Mouse (Mus musculus) retina, postnatal 1 day (tissue): ENCODE measurements around the gene Tgfb1.

Experiments used
- DNase-seq: peaks from one replicate; pipeline ENCODE4 v3.0.0-alpha.2; 2012

Tgfb1 gene

GRCm38 (mm10) chr7:25686680-25687531 lies at the start of gene Tgfb1:
Gene Tgfb1, plus strand, starts transcription at chr7:25687002.
- peak; percentile 68 for DNase-seq

DNA sequence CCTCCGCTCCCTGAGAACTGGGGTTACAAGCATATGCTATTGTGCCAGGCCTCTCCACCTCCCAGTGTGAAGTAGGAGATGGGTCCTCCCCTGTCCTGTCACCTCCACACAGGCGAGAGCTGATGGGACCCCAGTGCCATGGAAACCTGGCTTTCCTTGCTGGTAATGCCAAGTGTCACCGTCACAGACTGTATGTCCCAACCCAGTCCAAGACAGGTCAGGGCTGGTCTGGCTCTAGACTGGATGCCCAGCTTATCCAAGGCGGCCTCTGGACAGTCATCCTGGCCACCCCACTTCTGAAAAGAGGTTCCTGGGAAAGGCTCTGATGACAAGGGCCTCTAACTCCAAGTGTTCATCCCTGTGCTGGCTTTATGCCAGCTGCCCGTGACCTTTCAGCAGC lies 49.7 kb upstream of the Tgfb1 start:
- DNase-seq, result no peak

DNA sequence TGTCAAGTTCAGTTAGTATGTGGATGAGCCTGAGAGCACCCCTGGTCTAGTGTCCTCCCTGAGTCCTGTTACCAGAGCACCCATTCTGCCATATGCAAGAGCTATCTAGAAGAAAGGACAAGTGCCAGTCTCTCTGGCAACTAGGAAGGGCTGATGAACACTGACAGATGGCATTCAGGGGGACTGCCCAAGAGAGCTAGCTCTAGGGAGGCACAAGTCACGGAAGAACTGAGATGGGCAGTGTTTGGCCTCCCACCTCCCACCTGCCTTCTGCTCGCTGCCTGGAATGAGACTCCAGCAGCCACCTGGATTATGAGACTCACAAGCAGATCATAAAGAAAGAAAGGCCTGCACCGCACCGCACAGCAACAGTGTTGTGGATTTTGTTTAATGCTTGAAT lies 47.0 kb upstream of the Tgfb1 start:
- no peak for DNase-seq

- DNase-seq, result no peak
Observed at GRCm38 (mm10) chr7:25644136-25644535, 42.7 kb upstream of the Tgfb1 start.

- peak; percentile 43 for DNase-seq
Observed at GRCm38 (mm10) chr7:25644631-25645030, 42.2 kb upstream of the Tgfb1 start.

GRCm38 (mm10) chr7:25645074-25645473 lies 41.7 kb upstream of the Tgfb1 start:
- no peak for DNase-seq

GRCm38 (mm10) chr7:25647574-25648123 lies 39.2 kb upstream of the Tgfb1 start:
- DNase-seq, result no peak

DNA sequence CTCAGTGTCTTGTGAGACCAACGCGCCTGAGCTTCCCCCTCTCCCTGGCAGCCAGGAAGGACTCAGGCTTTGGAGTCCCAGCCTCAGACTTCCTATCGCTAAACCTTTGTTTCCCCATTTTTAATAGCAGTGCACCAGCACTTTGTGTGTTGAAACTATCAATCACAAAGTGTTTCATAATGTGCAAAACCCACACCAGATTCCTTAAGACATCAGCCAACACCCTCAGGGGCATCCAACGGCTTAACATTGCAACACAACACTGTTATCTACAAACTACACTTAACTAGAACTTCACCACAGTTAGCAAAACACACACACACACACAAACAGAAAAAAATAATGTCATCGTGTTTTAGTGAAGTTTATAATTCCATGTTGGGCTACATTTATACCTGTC lies 37.0 kb upstream of the Tgfb1 start:
- no peak for DNase-seq

DNA sequence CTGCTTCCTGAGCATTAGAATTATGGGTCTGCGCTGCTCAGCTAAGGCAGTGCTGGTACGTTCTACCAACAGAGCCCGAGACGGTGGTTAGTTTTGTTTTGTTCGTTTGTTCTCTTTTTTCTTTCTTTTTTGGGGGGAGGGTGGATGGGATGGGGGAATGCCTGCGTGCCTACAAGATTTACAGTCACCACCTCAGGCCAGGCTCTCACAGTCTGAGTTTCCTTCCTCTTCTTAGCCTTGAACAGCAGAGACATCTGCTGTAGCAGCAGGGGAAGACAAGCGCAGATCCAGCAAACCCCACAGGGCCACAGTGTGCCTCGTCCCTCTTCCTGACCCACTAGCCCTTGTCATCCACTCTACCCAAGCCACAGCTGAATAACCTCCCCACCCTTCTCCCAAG lies 35.5 kb upstream of the Tgfb1 start:
- no peak for DNase-seq

DNA sequence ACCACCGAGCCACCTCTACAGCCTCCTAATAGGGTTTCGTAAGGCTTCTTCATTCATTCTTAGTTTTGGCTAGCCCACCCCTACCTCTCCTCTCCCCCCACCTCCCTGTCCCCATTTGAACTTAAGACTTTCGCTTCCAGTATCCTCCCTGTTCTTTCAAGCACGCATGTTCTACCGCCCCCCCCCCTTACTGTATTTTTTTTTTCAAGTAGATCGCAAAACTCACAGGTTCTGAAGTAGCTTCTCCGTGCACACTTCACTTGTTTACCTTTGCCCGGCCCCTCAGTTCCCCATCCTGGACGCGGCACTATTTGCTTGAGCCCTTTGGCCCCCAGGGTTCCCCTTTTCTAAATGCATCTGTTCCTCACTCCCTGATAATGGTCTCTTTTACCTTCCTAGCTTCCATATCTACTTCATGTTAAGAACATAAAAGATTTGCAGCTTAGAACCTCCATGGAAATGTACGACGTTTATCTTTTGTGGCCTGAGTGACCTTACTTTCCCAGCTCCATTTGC lies 34.5 kb upstream of the Tgfb1 start:
- DNase-seq, result no peak

DNA sequence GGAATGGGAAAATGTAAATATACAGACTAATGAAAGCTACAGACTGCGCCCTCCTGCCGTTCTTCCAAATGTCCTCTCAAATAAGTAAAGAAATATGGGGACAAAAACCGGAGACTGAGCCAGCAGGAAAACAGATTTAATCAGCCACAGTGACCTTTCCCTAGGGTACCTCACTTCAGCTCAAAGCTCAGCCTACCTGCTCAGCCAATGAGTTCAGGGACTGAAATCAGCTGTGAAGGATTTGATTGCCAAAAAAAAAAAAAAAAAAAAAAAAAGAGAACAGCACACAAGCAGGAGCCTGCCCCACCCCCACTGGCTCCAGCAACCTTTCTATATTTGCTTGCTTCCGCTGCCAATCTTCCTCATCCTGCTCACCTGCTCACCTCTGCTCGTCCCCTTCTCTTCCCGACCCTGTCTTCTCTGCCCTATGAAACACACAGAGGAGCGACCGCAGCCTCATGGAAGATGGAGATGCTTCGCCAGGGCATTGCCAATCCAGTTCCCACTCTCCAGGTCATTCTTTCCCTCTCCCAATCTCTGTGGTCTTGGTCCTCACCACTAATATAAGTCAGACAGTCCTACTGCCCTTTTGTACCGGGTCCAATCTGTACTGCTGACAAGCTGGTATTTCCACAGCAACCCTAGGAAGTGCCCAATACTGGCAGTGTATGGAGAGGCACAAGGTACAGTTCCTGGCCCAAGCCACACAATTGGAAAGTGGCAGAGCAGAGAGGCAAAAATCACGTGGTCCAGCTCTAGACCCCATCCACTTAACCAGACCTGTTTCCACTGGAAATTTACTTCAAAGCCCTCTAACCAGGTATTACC lies 31.0 kb upstream of the Tgfb1 start:
- DNase-seq, result no peak

DNA sequence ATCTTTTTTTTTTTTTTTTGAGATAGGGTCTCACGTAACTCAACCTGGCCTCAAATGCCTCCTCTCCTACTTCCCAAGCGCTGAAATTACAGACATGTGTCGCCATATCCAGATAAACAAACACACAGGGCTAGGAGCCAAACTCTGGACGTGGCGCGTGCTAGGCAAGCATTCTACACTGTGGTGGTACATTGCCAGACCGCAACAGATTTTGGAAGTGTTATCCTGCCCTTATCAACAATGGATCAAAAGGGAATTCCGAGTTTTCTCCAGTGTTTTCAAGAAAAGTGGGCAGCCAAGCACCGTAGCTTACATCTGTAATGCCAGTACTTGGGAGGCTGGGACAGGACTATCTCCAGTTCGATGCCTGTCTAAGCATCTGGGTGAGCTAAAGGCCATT lies 29.0 kb upstream of the Tgfb1 start:
- no peak for DNase-seq

DNA sequence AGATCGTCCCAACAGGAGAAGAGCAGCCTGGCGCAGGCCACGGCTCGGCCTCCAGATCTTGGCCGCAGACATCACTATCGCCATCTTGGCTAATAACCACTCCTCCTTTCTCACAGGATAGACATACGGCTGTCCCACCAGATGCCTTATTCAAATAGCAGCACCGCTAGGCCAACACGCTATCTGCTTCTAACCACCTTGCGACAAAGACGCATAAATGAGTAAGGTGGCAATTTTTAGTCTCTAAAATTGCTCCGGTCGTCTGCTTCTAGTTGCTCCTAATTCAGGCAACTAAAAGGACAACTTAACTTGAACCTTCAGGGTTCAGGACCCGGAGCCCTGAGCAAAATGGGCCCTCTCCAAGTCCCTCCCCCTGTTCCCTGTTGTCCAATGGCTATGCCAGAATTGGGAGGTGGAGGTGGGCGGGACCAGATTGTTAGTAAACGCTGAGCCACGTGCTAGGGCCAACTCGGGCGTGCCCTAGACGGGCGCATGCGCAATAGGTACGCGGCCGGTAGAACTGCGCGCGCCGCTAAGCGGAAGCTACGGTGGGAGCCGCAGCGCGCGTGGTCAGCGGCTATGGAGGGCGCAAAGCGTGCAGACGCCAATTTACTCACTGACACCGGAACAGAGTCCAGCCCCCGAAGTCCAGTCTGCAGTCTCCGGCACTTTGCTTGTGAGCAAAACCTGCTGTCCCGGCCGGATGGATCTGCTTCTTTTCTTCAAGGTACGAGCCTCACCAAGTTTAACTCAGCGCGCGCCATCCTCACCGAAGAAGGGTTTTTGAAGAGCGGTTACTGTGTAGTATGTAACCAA lies 27.9 kb upstream of the Tgfb1 start, which contains the start of the genes Bckdha and Exosc5:
TSS of gene Bckdha (minus strand) at position 325 of the 816 bp plus-strand sequence.
TSS of gene Exosc5 (plus strand) at position 508 of the 816 bp plus-strand sequence.
- DNase-seq, result peak; percentile 100

- no peak for DNase-seq
Observed at GRCm38 (mm10) chr7:25666381-25666780, 20.4 kb upstream of the Tgfb1 start.

GRCm38 (mm10) chr7:25669158-25669557 lies 17.6 kb upstream of the Tgfb1 start:
- no peak for DNase-seq

- no peak for DNase-seq
Observed at GRCm38 (mm10) chr7:25669631-25670030, 17.2 kb upstream of the Tgfb1 start.

DNA sequence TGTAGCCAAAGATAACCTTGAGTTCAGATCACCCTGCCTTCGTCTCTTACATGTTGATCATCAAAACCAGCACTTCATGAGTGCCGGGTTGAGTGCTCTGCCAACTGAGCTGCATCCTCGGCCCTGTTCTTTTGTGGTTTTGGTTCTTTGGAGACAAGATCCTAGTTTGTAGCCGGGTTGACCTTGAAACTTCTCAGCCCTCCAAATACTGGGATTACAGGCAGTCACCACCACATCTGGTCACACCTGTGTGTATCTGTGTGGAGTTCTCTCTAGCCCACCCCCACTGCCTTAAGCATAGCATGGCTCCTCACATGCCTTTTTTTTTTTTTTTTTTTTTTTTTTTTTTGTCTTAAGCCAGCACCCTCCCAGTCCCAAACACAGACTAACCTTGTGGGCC lies 16.7 kb upstream of the Tgfb1 start:
- DNase-seq, result no peak

- DNase-seq, result no peak
Observed at GRCm38 (mm10) chr7:25671686-25672085, 15.1 kb upstream of the Tgfb1 start.

DNA sequence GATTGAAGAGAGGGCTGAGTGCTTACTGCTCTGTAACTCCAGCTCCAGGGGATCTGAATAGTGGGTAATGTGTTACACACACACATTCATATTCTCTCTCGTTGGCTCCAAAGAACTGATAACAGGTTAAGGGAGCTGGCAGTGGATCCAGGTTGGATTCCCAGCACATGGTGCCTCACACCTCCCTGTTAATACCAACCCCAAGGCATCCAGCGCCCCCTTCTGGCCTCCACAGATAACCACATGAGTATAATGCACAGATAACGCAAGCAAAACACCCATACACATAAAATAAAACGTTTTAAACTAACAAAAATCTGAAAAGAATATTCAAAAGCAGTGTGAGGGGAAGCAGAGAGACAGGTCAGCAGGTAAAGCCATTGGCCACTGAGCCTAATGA lies 14.4 kb upstream of the Tgfb1 start:
- no peak for DNase-seq

GRCm38 (mm10) chr7:25674297-25674696 lies 12.5 kb upstream of the Tgfb1 start:
- DNase-seq, result no peak

DNA sequence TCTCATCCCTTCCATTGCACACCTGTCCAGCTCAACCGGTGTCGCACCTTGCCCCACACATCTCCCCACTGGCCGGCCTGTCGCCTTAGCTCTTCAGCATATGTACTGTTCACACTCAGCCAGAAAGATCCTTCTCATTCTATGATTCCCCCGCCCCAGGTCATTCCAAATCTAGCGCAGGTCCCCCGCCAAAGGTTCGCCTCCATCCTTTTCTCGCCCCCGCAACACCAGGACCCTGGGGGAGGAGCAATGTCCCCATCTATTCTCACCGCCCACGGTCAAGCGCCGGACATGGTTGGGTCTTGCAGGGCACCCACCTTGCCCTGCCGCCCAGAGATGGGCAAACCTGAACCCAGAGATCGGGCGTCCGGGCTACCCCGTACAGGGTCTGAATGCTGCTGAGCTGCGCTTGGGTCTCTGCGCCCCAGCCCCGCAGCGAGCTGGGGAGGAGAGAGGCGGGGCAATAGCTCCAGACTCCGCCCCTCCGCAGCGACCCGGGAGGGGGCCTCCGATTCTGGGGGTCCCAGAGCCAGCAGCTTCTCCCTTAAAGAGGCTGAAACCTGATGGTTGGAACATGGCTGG lies 12.0 kb upstream of the Tgfb1 start, which contains the start of gene Tmem91:
TSS of gene Tmem91 (minus strand) at position 448 of the 582 bp plus-strand sequence.
- peak; percentile 11 for DNase-seq

DNA sequence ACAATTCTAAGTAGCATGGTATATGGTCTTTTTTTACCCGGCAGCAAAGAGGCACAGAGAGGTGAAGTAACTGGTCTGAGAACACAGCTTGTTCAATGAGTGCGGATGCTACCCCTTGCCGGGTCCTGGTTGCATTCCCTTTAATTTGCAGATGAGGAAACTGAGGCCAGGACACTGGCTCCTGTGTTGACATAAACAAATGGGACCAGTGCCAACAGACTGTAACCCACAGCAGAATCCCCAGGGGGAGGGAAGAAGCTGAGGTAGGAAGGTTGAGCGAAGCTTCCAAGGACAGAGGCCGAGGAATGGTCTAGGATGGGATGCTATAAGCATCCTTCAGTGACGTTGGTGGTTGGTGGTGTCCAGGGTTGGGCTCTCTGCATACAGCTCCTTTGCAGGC lies 11.4 kb upstream of the Tgfb1 start:
- DNase-seq, result no peak
